Mouse (Mus musculus): ENCODE results near the gene Cpz. TPM values are rescaled to one million over a fixed set of nuclear protein-coding genes. Genes with fewer than 3 reads are reported as not detected.

The Cpz gene
- polyA plus RNA-seq (2015; fragmentation: Nextera tagmentation; extraction: Ambion mirVana): 6.9 and 7.7 TPM in 2 replicates

DNA sequence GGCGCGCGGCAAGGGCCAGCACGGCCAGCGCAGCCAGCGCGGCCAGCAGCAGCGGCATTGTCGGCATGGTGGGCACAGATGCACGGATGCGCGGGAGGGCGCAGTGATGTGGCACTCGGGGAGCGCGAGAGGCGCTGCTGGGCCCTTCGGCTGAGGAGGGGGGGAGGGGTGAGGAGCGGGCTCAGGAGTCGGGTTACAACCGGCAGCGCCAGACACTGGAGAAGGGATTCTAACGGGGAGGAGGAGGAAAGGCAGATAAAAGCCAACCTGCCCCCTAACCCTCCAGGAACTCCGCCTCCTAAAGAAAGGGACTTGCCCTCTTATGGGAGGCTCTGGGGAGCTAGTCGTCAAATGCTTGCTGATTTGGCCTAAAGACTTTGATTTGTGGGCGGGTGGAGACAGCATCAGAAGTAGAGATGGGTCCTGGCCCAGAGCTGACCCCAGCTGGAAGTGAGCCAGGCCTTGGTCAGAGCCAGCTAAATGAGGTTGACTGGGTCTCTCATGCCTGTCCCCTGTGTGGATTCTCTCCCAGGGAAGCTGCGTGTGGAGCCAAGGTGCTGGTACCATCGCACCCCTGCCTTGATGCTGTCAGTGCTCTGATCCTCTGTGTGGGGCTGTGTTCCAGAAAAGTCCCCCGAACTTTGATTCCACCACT is at the start of gene Cpz:
Gene Cpz, minus strand, starts transcription at position 230 of the 655 bp plus-strand sequence.
- H3K4me3 ChIP-seq (ENCODE audit: low read length): peak within 1 kb of the TSS; percentile 35
- no peaks in the 10 kb centered on the region for H3K36me3 ChIP-seq (ENCODE audit: insufficient read depth, low read length)
- WGBS: 3% methylated on average over 29 of the region's 29 CpGs
- ATAC-seq (ENCODE audit: low FRiP score, low TSS enrichment): peak; percentile 87
- peaks cover 20% of the 10 kb centered on the region for H3K27me3 ChIP-seq (ENCODE audit: insufficient read depth, low read length)
- H3K27ac ChIP-seq (ENCODE audit: low read length): no peak within 1 kb of the TSS
- peaks cover 16% of the 10 kb centered on the region for H3K4me1 ChIP-seq (ENCODE audit: insufficient read depth, low read length)
- no peaks in the 10 kb centered on the region for H3K9me3 ChIP-seq (ENCODE audit: low read length)
- peak within 1 kb of the TSS; percentile 54 for H3K9ac ChIP-seq (replicated peaks; ENCODE audit: low read length)
- peak within 1 kb of the TSS; percentile 50 for H3K4me2 ChIP-seq (replicated peaks; ENCODE audit: low read depth, low read length)

DNA sequence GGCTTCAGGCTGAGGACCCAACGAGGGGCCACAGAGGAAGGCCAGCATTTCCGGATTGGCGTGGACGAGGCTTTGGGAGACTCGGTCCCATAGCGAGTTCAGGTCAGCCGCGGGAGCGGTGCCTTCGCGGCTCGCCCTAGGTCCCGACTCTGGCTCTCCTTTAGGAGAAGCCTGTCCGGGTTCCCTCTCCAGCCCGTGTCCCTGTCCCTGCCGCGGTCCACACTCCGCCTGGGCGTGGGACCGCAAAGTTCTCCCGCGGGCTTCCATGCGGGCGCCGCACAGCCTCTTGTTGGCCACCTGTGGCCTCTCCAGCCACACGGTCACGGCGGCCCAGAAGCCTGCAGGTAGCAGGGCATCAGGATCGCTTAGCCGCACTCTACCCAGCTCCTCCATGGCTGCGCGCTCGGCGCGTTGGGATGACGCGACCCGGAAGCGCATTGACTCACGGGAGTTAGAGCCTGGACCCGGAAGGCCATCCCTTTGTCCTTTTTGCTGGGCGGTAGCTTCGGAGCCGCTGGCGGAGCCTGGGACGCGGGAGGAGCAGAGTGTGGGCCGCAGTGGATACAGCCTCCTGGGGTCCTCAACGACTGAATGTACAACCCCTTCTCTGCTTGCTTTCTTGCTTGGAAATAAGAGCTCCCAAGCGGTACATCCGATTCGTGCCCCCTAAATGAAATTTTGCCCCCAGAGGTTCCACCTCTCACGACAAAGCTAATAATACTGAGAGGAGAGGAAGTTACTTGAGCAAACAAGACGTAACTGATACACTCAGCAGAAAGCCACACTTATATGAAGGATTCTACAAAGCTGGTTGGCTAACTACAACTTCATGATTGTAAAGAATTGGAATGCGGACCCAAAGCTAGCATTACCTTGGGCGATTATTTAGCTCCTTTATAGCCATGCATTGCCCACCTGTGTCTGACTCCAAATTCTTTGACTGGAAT is 49.4 kb upstream of the Cpz start, which contains the start of gene Trmt44:
Gene Trmt44, minus strand, starts transcription at position 418 of the 947 bp plus-strand sequence.
- WGBS: 3% methylated on average over 56 of the region's 56 CpGs
- Histone ChIP-seq H3K9me3 (ENCODE audit: low read length) (no peaks in the 10 kb centered on the region), H3K4me2 (replicated peaks; ENCODE audit: low read depth, low read length) (peak within 1 kb of the TSS; percentile 96), H3K4me1 (ENCODE audit: insufficient read depth, low read length) (peaks cover 15% of the 10 kb centered on the region), H3K36me3 (ENCODE audit: insufficient read depth, low read length) (peaks cover 27% of the 10 kb centered on the region), H3K4me3 (ENCODE audit: low read length) (peak within 1 kb of the TSS; percentile 100), H3K27me3 (ENCODE audit: insufficient read depth, low read length) (no peaks in the 10 kb centered on the region), H3K27ac (ENCODE audit: low read length) (peak within 1 kb of the TSS; percentile 84), H3K9ac (replicated peaks; ENCODE audit: low read length) (peak within 1 kb of the TSS; percentile 94)
- peak; percentile 96 for ATAC-seq (ENCODE audit: low FRiP score, low TSS enrichment)

DNA sequence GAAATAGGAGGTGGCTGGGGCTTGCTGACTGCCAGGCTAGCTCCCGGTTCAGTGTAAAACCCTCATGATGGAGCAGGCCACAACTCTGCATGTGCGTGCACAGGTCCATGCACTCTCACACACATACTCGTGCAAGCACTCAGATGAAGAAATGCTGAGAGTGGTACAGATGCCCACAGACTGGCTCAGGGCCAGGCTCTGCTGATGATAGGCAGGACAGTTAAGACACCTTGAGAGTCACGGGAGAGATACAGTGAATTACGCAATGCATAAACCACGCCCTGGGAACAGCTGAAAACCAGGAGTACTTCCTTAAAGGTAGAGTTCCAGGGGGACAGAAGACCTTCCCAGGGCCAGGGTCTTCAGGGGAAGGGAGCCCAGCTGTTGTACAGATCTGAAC is 46.0 kb upstream of the Cpz start:
- Histone ChIP-seq H3K4me1 (ENCODE audit: insufficient read depth, low read length) (peaks cover 15% of the 10 kb centered on the region), H3K27ac (ENCODE audit: low read length) (no peak overlapping the region), H3K4me3 (ENCODE audit: low read length) (no peak overlapping the region), H3K9ac (replicated peaks; ENCODE audit: low read length) (no peak overlapping the region), H3K9me3 (ENCODE audit: low read length) (no peaks in the 10 kb centered on the region), H3K36me3 (ENCODE audit: insufficient read depth, low read length) (peaks cover 45% of the 10 kb centered on the region), H3K4me2 (replicated peaks; ENCODE audit: low read depth, low read length) (no peak overlapping the region), H3K27me3 (ENCODE audit: insufficient read depth, low read length) (no peaks in the 10 kb centered on the region)
- 91% methylated on average over 6 of the region's 6 CpGs for WGBS
- ATAC-seq (ENCODE audit: low FRiP score, low TSS enrichment): no peak

DNA sequence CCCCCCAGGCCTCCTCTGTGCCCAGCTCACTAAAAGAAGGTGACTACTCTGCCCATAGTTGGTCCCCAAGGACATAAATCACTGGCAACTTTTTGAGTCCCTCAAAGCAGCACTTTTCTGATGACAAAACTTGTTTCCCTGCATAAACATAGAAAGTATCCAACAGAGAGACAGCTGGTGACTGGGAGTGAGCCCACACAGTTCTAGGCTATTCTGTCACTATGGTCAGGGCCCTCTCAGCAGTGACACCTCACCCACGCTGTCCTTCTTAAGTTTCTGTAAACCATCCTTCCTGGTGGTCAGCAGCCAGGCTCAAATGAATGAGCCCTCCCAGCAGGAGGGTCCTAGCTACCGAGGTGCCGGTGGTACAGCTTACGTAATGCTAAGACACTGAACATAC is 41.1 kb upstream of the Cpz start:
- H3K36me3 ChIP-seq (ENCODE audit: insufficient read depth, low read length): peaks cover 79% of the 10 kb centered on the region
- 88% methylated on average over 4 of the region's 4 CpGs for WGBS
- H3K4me1 ChIP-seq (ENCODE audit: insufficient read depth, low read length): no peaks in the 10 kb centered on the region
- no peak overlapping the region for H3K4me2 ChIP-seq (replicated peaks; ENCODE audit: low read depth, low read length)
- no peak overlapping the region for H3K4me3 ChIP-seq (ENCODE audit: low read length)
- H3K27me3 ChIP-seq (ENCODE audit: insufficient read depth, low read length): no peaks in the 10 kb centered on the region
- no peak overlapping the region for H3K9ac ChIP-seq (replicated peaks; ENCODE audit: low read length)
- H3K27ac ChIP-seq (ENCODE audit: low read length): no peak overlapping the region
- no peak for ATAC-seq (ENCODE audit: low FRiP score, low TSS enrichment)
- no peaks in the 10 kb centered on the region for H3K9me3 ChIP-seq (ENCODE audit: low read length)

- no peak overlapping the region for H3K4me3 ChIP-seq (ENCODE audit: low read length)
- no peak for ATAC-seq (ENCODE audit: low FRiP score, low TSS enrichment)
- H3K36me3 ChIP-seq (ENCODE audit: insufficient read depth, low read length): peaks cover 72% of the 10 kb centered on the region
- no peaks in the 10 kb centered on the region for H3K4me1 ChIP-seq (ENCODE audit: insufficient read depth, low read length)
- H3K9me3 ChIP-seq (ENCODE audit: low read length): no peaks in the 10 kb centered on the region
- no peak overlapping the region for H3K4me2 ChIP-seq (replicated peaks; ENCODE audit: low read depth, low read length)
- WGBS: 89% methylated on average over 9 of the region's 9 CpGs
- no peak overlapping the region for H3K27ac ChIP-seq (ENCODE audit: low read length)
- H3K9ac ChIP-seq (replicated peaks; ENCODE audit: low read length): no peak overlapping the region
- H3K27me3 ChIP-seq (ENCODE audit: insufficient read depth, low read length): no peaks in the 10 kb centered on the region
Measured at GRCm38 (mm10) chr5:35565217-35565616, 39.7 kb upstream of the Cpz start.

DNA sequence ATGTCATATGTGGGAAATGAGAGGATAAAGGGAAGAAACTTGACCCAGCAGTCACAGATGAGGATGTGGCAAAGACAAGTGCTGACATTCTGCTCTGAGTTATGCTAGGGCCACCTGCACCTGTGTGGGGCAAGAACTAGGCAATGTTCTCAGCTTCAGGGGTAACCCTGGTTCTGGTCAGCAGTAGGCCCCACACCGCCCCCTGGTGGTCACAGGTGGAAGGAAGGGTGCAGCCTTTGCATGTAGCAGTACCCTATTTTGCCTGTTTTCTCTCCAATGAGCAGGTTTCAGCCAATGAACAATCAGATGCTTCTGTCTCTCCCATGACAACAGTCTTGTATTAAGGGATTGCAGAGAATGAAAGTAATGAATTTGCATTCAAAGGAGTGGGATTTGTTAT is 38.0 kb upstream of the Cpz start:
- Histone ChIP-seq H3K36me3 (ENCODE audit: insufficient read depth, low read length) (peaks cover 59% of the 10 kb centered on the region), H3K4me1 (ENCODE audit: insufficient read depth, low read length) (no peaks in the 10 kb centered on the region), H3K27ac (ENCODE audit: low read length) (no peak overlapping the region), H3K27me3 (ENCODE audit: insufficient read depth, low read length) (no peaks in the 10 kb centered on the region), H3K4me3 (ENCODE audit: low read length) (no peak overlapping the region), H3K9me3 (ENCODE audit: low read length) (no peaks in the 10 kb centered on the region), H3K9ac (replicated peaks; ENCODE audit: low read length) (no peak overlapping the region), H3K4me2 (replicated peaks; ENCODE audit: low read depth, low read length) (no peak overlapping the region)
- WGBS: 0% methylated on average over 1 of the region's 1 CpGs
- ATAC-seq (ENCODE audit: low FRiP score, low TSS enrichment): peak; percentile 42; the same call in 1 of the 2 replicates

- peaks cover 57% of the 10 kb centered on the region for H3K36me3 ChIP-seq (ENCODE audit: insufficient read depth, low read length)
- H3K27me3 ChIP-seq (ENCODE audit: insufficient read depth, low read length): no peaks in the 10 kb centered on the region
- no peak overlapping the region for H3K9ac ChIP-seq (replicated peaks; ENCODE audit: low read length)
- 93% methylated on average over 2 of the region's 2 CpGs for WGBS
- H3K27ac ChIP-seq (ENCODE audit: low read length): no peak overlapping the region
- no peak overlapping the region for H3K4me2 ChIP-seq (replicated peaks; ENCODE audit: low read depth, low read length)
- ATAC-seq (ENCODE audit: low FRiP score, low TSS enrichment): no peak
- no peaks in the 10 kb centered on the region for H3K4me1 ChIP-seq (ENCODE audit: insufficient read depth, low read length)
- H3K4me3 ChIP-seq (ENCODE audit: low read length): no peak overlapping the region
- H3K9me3 ChIP-seq (ENCODE audit: low read length): no peaks in the 10 kb centered on the region
Measured at GRCm38 (mm10) chr5:35562616-35563015, 37.1 kb upstream of the Cpz start.

DNA sequence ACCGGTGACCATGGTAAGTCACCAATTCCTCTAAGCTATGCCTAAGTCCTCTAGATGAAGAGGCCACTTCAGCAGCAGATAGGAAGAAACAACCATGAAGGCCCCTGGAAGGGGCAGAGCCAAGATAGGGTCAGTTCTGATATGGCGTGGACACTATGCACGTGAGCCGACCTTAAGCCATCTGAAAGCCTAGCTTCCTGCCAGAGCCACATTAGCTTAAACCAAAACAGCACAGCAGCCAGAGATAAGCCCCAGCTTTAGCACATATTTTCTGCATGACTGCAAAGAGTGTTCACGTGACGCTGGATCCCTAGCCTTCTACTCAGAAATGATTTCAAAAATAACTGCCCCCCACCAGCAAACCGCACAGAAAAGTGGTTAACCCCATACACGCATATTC is 33.9 kb upstream of the Cpz start:
- H3K27ac ChIP-seq (ENCODE audit: low read length): 0 out of 2 replicates have a peak overlapping the region, but pooled peaks have one; percentile 8
- H3K4me3 ChIP-seq (ENCODE audit: low read length): no peak overlapping the region
- no peak overlapping the region for H3K9ac ChIP-seq (replicated peaks; ENCODE audit: low read length)
- peaks cover 52% of the 10 kb centered on the region for H3K36me3 ChIP-seq (ENCODE audit: insufficient read depth, low read length)
- no peaks in the 10 kb centered on the region for H3K4me1 ChIP-seq (ENCODE audit: insufficient read depth, low read length)
- WGBS: 77% methylated on average over 8 of the region's 8 CpGs
- H3K27me3 ChIP-seq (ENCODE audit: insufficient read depth, low read length): no peaks in the 10 kb centered on the region
- no peak overlapping the region for H3K4me2 ChIP-seq (replicated peaks; ENCODE audit: low read depth, low read length)
- ATAC-seq (ENCODE audit: low FRiP score, low TSS enrichment): no peak
- H3K9me3 ChIP-seq (ENCODE audit: low read length): no peaks in the 10 kb centered on the region

DNA sequence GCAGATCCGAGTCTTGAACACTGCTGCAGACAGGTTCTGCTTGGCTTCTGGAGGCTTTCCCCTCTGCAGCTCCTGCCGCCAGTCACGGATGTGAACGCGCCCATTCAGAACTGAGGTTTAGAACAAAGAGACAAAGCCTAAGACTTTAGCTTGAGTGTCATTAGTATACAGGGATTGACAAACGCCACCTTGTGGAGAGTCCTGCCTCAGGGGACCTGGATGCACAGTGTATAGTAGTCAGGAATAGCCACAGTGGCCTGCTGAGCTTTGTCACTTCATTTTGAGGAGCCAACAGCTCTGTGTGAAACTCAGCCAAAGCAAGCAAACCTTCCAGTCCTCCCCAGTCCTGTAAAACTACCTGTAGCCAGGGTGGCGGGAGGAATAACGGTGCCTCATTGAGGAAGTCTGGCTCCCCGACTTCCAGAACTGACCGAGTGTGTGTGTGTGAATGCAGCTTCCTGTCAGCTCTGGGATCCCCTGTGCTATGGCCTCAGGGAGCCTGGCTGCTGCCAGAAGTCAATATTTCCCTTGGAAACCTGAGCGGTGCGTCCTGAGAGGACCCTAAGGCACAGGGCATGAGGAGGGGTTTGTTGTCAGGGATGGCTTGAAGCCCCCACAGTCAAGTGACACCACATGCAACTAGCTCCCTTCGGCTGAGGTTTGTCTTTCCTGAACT is 32.6 kb upstream of the Cpz start:
- Histone ChIP-seq H3K9me3 (ENCODE audit: low read length) (no peaks in the 10 kb centered on the region), H3K4me1 (ENCODE audit: insufficient read depth, low read length) (no peaks in the 10 kb centered on the region), H3K36me3 (ENCODE audit: insufficient read depth, low read length) (peaks cover 41% of the 10 kb centered on the region), H3K4me3 (ENCODE audit: low read length) (no peak overlapping the region), H3K9ac (replicated peaks; ENCODE audit: low read length) (no peak overlapping the region), H3K4me2 (replicated peaks; ENCODE audit: low read depth, low read length) (no peak overlapping the region), H3K27me3 (ENCODE audit: insufficient read depth, low read length) (no peaks in the 10 kb centered on the region), H3K27ac (ENCODE audit: low read length) (no peak overlapping the region)
- 73% methylated on average over 13 of the region's 13 CpGs for WGBS
- 0 out of 2 replicates have a peak, but pooled peaks have one; percentile 42 for ATAC-seq (ENCODE audit: low FRiP score, low TSS enrichment)

All from kidney, embryonic 16.5 days (tissue).